Mouse (Mus musculus): ENCODE measurements around the gene Pgrmc1. TPM values are rescaled to one million over a fixed set of nuclear protein-coding genes. Genes with fewer than 3 reads are reported as not detected.
A peak's percentile ranks its signal among the peaks of the same experiment; 100 is the strongest.
"Not testable (repeated sequence)": the region's sequence is repeated elsewhere in the genome, so short reads cannot be mapped to it uniquely, and the experiment has no call there.

Gene Pgrmc1
- 240 and 247 TPM in 2 replicates for polyA plus RNA-seq (2015; fragmentation: Nextera tagmentation; extraction: Ambion mirVana)

DNA sequence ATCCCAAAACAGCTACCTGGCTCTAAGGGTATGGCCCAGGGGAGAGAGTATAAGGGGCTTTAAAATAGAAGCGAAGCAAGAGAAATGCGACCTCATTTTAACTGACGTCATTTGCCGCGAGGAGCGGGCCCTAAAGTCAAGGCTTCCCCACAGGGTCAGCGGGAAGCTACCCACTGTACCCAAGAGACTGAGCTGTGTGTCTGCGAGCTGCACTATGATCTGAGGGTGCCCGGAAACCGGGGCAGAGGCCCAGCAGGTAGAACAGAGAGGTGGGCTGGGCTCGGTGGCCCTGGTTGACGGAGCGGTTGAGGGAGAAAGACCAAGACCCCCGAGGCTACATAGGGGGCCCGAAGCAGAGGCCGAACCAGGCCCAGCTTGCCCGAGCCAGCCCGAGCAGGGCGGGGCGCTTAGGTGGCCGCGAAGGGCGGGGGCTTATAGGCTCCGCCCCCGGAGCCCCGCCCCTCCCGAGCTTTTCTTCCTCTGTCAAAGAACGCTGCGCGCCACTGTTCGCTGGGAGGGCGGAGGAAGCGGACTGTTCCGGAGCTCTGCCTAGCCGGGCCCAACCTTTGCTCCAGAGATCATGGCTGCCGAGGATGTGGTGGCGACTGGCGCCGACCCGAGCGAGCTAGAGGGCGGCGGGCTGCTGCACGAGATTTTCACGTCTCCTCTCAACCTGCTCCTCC lies at the start of gene Pgrmc1:
Gene Pgrmc1, plus strand, starts transcription at position 500 of the 683 bp plus-strand sequence.
- Histone ChIP-seq H3K9ac (ENCODE audit: low read length) (peak within 1 kb of the TSS; percentile 83), H3K9me3 (ENCODE audit: control insufficient read depth, low read length) (no peaks in the 10 kb centered on the region), H3K4me2 (replicated peaks; ENCODE audit: low read depth) (peak within 1 kb of the TSS; percentile 57), H3K4me1 (replicated peaks; ENCODE audit: control insufficient read depth, insufficient read depth) (no peaks in the 10 kb centered on the region), H3K27me3 (ENCODE audit: control insufficient read depth, insufficient read depth, low read length) (no peaks in the 10 kb centered on the region), H3K4me3 (ENCODE audit: low read depth, low read length) (peak within 1 kb of the TSS; percentile 65), H3K36me3 (ENCODE audit: control insufficient read depth, insufficient read depth, low read length) (no peaks in the 10 kb centered on the region), H3K27ac (replicated peaks) (peak within 1 kb of the TSS; percentile 83)
- DNase-seq (ENCODE audit: low spot score): peak; percentile 84
- 25% methylated on average over 24 of the region's 45 CpGs for WGBS
- TF ChIP-seq CTCF (IDR thresholded peaks at IDR 0.05; ENCODE audit: low read depth) (no peak), EP300 (optimal IDR thresholded peaks at IDR 0.05) (no peak)
- ATAC-seq (ENCODE audit: low FRiP score, low TSS enrichment): peak; percentile 98

DNA sequence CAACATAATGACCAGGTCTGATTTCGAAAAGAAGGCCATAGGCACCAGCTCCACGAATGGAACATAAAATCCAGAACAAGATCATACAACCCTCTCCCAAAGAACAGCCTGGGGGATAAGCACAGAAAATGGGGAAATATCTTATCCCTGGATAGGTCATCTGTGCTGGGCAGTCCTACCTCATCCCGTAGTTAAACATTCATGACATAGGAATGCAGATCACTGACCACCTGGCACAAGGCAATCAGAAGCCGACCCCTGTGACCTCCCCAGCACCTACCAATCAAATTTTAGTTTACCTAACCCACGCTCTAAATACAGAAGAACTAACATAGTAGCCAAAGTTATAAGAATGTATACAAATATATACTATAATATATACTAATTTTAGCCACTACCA lies 49.2 kb upstream of the Pgrmc1 start:
- no peak overlapping the region for H3K27ac ChIP-seq (replicated peaks)
- no peak for ATAC-seq (ENCODE audit: low FRiP score, low TSS enrichment)
- no peak overlapping the region for H3K4me3 ChIP-seq (ENCODE audit: low read depth, low read length)
- no peak overlapping the region for H3K4me2 ChIP-seq (replicated peaks; ENCODE audit: low read depth)
- no peaks in the 10 kb centered on the region for H3K9me3 ChIP-seq (ENCODE audit: control insufficient read depth, low read length)
- H3K4me1 ChIP-seq (replicated peaks; ENCODE audit: control insufficient read depth, insufficient read depth): no peaks in the 10 kb centered on the region
- no peaks in the 10 kb centered on the region for H3K36me3 ChIP-seq (ENCODE audit: control insufficient read depth, insufficient read depth, low read length)
- WGBS: 60% methylated on average over 5 of the region's 5 CpGs
- no peak for TF ChIP-seq EP300 (optimal IDR thresholded peaks at IDR 0.05)
- no peak for TF ChIP-seq CTCF (IDR thresholded peaks at IDR 0.05; ENCODE audit: low read depth)
- no peak overlapping the region for H3K9ac ChIP-seq (ENCODE audit: low read length)
- no peaks in the 10 kb centered on the region for H3K27me3 ChIP-seq (ENCODE audit: control insufficient read depth, insufficient read depth, low read length)
- no peak for DNase-seq (ENCODE audit: low spot score)

DNA sequence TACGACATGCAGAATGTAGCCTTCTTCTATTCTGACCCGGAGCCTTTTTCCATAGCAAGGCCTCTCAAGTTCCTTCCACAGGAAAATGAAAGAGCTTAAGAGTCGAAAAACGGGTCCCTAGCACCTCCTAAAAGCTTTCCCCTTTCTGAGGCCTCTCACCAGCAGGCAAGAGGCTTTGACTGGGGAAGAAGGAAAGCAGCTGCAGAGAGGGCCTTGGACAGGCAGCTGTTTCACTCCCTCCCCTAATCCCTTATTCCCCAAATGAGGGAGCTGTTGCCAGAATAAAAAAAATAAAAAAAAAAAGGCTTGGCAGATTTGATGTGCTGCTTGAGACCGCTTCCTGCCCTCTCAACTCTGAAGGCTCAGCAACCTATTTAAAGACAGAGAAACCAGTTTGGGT lies 47.1 kb upstream of the Pgrmc1 start:
- WGBS: 21% methylated on average over 5 of the region's 5 CpGs
- peak; percentile 69; the same call in 1 of the 2 replicates for ATAC-seq (ENCODE audit: low FRiP score, low TSS enrichment)

DNA sequence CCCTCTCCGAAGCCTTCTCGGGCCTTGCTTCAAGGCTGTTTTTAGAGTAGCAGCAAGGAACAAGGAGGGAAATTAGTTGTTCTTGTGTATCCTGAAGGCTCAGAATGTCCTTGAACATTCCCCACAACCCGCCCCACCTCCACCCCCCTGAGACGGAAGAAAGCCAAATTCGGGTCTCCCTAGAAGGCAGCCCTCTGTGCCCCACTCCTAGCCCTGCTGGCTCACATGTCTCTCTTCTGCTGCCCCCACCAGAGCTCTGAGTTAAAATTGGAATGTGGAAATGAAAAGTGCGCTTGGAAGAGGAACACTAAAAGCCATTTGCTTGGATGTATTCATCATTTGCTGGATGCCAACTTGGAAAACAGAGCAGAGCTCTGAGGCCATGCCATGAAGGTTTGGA lies 46.7 kb upstream of the Pgrmc1 start:
- DNase-seq (ENCODE audit: low spot score) (no peak), ATAC-seq (ENCODE audit: low FRiP score, low TSS enrichment) (no peak; the same call in 1 of the 2 replicates)
- Histone ChIP-seq H3K36me3 (ENCODE audit: control insufficient read depth, insufficient read depth, low read length) (no peaks in the 10 kb centered on the region), H3K27me3 (ENCODE audit: control insufficient read depth, insufficient read depth, low read length) (no peaks in the 10 kb centered on the region), H3K4me2 (replicated peaks; ENCODE audit: low read depth) (peak overlapping the region; percentile 18), H3K4me1 (replicated peaks; ENCODE audit: control insufficient read depth, insufficient read depth) (no peaks in the 10 kb centered on the region), H3K27ac (replicated peaks) (peak overlapping the region; percentile 89), H3K4me3 (ENCODE audit: low read depth, low read length) (no peak overlapping the region), H3K9ac (ENCODE audit: low read length) (no peak overlapping the region), H3K9me3 (ENCODE audit: control insufficient read depth, low read length) (no peaks in the 10 kb centered on the region)
- WGBS: 21% methylated on average over 6 of the region's 6 CpGs
- TF ChIP-seq EP300 (optimal IDR thresholded peaks at IDR 0.05) (no peak), CTCF (IDR thresholded peaks at IDR 0.05; ENCODE audit: low read depth) (no peak)

More for the DNA sequence above, 47.1 kb upstream of the Pgrmc1 start:
- Histone ChIP-seq H3K36me3 (ENCODE audit: control insufficient read depth, insufficient read depth, low read length) (no peaks in the 10 kb centered on the region), H3K4me2 (replicated peaks; ENCODE audit: low read depth) (no peak overlapping the region; the same call in 1 of the 2 replicates), H3K9me3 (ENCODE audit: control insufficient read depth, low read length) (no peaks in the 10 kb centered on the region), H3K27me3 (ENCODE audit: control insufficient read depth, insufficient read depth, low read length) (no peaks in the 10 kb centered on the region), H3K9ac (ENCODE audit: low read length) (no peak overlapping the region), H3K4me1 (replicated peaks; ENCODE audit: control insufficient read depth, insufficient read depth) (no peaks in the 10 kb centered on the region), H3K4me3 (ENCODE audit: low read depth, low read length) (no peak overlapping the region), H3K27ac (replicated peaks) (peak overlapping the region; percentile 89)
- peak; percentile 35 for DNase-seq (ENCODE audit: low spot score)
- TF ChIP-seq EP300 (optimal IDR thresholded peaks at IDR 0.05): no peak
- TF ChIP-seq CTCF (IDR thresholded peaks at IDR 0.05; ENCODE audit: low read depth): no peak

DNA sequence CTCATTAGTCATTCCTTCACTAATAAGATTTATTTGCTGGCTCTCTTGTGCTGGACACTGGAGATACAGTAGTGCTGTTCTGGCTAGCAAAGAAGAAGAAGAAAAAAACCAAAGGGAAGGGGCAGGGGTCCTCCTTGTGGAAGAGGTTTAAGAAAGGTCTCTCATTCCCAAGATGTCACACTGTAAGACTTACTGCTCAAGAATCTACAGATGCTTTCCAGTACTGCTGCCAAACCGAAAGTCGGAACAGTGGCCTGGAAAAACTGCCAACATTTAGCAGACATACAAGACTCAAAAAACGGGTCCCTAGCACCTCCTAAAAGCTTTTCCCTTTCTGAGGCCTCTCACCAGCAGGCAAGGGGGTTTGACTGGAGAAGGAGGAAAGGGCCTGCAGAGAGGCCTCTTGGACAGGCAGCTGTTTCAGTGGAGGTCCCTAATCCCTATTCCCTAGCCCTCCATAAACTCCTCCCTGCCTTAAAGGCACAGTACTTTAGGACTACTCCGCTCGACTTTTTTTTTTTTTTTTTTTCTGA lies 45.9 kb upstream of the Pgrmc1 start:
- Histone ChIP-seq H3K36me3 (ENCODE audit: control insufficient read depth, insufficient read depth, low read length) (no peaks in the 10 kb centered on the region), H3K4me1 (replicated peaks; ENCODE audit: control insufficient read depth, insufficient read depth) (no peaks in the 10 kb centered on the region), H3K9ac (ENCODE audit: low read length) (no peak overlapping the region), H3K27me3 (ENCODE audit: control insufficient read depth, insufficient read depth, low read length) (no peaks in the 10 kb centered on the region), H3K4me3 (ENCODE audit: low read depth, low read length) (no peak overlapping the region), H3K9me3 (ENCODE audit: control insufficient read depth, low read length) (no peaks in the 10 kb centered on the region), H3K27ac (replicated peaks) (peak overlapping the region; percentile 89), H3K4me2 (replicated peaks; ENCODE audit: low read depth) (peak overlapping the region; percentile 18; the same call in 1 of the 2 replicates)
- TF ChIP-seq EP300 (optimal IDR thresholded peaks at IDR 0.05): no peak
- TF ChIP-seq CTCF (IDR thresholded peaks at IDR 0.05; ENCODE audit: low read depth): no peak
- DNase-seq (ENCODE audit: low spot score): peak; percentile 38
- WGBS: 22% methylated on average over 5 of the region's 5 CpGs
- ATAC-seq (ENCODE audit: low FRiP score, low TSS enrichment): peak; percentile 91

DNA sequence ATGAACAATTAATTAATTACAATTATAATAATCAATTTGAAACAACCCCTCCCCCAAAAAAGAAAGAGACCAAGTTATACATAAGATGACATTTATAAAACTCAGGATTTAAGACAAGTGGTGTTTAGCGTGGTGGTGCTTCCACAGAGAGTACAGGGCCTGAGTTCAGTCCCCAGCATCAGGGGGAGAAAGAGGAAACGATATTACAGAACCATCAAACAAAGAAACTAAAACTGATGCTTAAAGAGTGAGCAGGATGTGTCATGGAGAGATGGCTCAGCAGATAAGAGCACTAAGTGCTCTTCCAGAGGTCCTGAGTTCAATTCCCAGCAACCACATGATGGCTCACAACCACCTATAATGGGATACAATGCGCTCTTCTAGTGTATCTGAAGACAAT lies 45.3 kb upstream of the Pgrmc1 start:
- Histone ChIP-seq H3K9ac (ENCODE audit: low read length) (no peak overlapping the region), H3K4me1 (replicated peaks; ENCODE audit: control insufficient read depth, insufficient read depth) (no peaks in the 10 kb centered on the region), H3K4me3 (ENCODE audit: low read depth, low read length) (no peak overlapping the region), H3K27ac (replicated peaks) (no peak overlapping the region), H3K36me3 (ENCODE audit: control insufficient read depth, insufficient read depth, low read length) (no peaks in the 10 kb centered on the region), H3K9me3 (ENCODE audit: control insufficient read depth, low read length) (no peaks in the 10 kb centered on the region), H3K4me2 (replicated peaks; ENCODE audit: low read depth) (no peak overlapping the region), H3K27me3 (ENCODE audit: control insufficient read depth, insufficient read depth, low read length) (no peaks in the 10 kb centered on the region)
- TF ChIP-seq CTCF (IDR thresholded peaks at IDR 0.05; ENCODE audit: low read depth) (no peak), EP300 (optimal IDR thresholded peaks at IDR 0.05) (no peak)
- DNase-seq (ENCODE audit: low spot score) (no peak), ATAC-seq (ENCODE audit: low FRiP score, low TSS enrichment) (no peak)
- WGBS: 69% methylated on average over 3 of the region's 3 CpGs

DNA sequence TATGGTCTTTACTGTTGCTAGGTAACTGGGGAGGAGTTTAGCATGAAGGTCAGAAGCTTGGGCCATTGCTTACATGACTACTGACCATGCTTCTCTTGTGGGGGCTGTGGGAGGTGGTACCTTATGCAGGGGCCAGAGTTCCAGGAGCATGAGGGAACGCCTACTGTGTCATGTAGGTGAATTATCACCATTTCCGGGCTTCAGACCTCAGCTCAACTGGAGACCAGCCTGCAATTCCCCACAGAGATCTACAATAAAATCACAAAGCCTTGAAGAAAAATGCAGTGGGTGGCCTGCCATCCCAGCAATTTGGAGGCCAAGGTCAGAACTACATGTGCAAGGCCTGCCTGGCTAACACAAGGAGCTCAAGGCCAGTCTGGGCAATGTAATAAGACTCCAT lies 42.8 kb upstream of the Pgrmc1 start:
- not testable (repeated sequence) for ATAC-seq (ENCODE audit: low FRiP score, low TSS enrichment); H3K9ac ChIP-seq (ENCODE audit: low read length); H3K36me3 ChIP-seq (ENCODE audit: control insufficient read depth, insufficient read depth, low read length); H3K4me1 ChIP-seq (replicated peaks; ENCODE audit: control insufficient read depth, insufficient read depth); H3K4me2 ChIP-seq (replicated peaks; ENCODE audit: low read depth); H3K9me3 ChIP-seq (ENCODE audit: control insufficient read depth, low read length); DNase-seq (ENCODE audit: low spot score); H3K27me3 ChIP-seq (ENCODE audit: control insufficient read depth, insufficient read depth, low read length); H3K27ac ChIP-seq (replicated peaks); H3K4me3 ChIP-seq (ENCODE audit: low read depth, low read length)
- WGBS: 67% methylated on average over 2 of the region's 2 CpGs
